Mouse (Mus musculus) embryo, embryonic 10.5 days (tissue): ENCODE measurements at regions not wholly inside any gene's neighbourhood (a gene's known extent, or its start where the extent isn't known, plus 50 kb on each side); places are given as distances from the start of the nearest gene placed in this dataset.

Experiments used
- DNase-seq: peaks from one replicate; pipeline ENCODE4 v3.0.0-alpha.2; 2015; ENCODE audit warnings: low spot score

DNA sequence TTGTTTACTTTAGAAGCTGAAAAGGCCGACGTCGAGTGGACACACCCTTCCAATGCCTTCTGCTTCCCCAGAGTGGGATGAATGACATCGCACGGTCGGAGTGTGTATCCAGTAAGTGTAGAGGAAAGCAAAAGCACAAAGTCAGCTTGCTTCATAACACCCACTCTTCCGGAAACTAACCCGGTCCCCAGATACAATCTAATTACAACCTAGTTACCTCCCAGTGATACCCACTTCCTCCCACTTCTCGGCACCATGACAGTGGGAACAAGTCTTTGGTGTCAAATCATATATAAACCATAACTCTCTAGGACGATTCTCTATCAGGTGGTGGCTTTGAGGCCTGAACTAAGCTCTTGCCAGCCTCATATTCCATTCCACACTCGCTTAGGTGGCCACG is 231.4 kb upstream of the A1bg start:
- DNase-seq = no peak

DNA sequence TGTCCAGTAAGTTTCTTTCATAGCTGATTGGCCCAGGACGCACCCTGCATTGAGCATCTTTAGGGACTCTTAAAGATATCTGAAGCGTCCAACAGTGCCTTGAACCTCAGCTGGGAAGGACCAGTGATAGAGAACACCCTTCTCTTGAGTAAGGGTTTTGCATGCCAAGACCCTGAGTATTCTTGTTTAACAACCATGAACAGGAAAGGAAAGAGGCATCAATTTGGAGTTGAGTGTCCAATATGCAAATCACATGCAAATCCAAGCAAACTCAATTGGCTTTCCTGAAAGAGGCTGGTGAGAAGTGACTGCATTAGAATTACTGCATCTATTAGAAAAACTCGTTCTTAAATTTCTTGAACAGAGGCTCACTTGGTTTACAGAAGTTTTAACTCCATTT is 220.0 kb upstream of the A1bg start:
- no peak for DNase-seq

DNA sequence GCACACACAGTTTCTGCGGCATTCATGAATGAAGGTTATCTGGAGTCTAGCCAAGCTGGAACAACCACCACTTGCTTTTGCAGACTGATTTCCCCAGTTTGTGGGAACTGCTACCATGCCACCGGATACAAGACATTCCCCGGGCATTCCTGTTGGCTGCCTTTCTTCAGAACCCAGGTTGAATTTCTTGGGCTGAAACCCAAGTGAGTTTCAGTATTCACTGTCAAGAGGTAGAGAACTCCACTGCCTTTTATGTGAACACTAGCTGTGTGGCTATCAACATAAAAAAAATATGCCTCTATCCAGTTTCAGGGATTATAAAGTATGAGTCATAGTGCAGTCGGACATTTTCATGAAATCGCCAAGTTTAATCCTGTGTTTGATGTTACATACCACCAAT is 216.3 kb upstream of the A1bg start:
- no peak for DNase-seq

DNA sequence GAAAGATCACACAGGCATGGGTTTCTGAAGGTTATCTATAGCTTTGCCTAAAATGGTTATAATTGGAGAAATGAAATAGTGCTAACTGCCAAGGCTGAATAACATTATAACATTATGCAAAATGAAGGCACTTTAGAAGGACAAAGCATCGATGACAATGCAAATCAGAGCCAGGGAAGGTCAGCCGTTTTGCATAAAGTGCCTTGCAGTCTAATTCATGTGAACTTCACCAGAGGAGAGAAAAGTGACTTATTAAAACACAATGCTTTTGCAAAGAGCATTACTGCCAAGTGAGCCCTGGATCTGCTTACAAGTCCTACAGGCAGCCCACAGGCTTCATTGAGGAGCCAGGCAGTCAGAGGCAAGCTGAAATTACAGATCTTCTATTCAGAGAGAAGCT is 214.0 kb upstream of the A1bg start:
- no peak for DNase-seq

DNA sequence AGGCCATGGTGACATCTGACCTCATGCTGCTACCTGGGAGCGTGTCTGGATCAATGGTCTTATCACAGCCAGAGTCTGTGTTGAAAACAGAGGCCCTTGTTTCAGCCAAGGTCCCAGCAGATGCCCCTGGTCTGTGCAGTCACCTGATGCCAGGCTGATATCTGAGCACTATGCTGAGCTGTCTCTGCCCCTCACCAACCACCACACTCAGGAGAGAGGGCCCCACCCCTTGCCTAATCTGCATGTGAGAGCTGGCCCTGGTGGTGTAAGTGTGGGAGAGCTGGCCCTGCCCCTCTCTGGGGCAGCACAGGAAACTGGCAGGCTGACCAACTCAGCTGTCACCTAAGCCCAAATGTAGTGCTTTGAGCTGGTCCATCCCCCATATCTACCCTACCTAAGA is 210.5 kb upstream of the A1bg start:
- DNase-seq = no peak

DNA sequence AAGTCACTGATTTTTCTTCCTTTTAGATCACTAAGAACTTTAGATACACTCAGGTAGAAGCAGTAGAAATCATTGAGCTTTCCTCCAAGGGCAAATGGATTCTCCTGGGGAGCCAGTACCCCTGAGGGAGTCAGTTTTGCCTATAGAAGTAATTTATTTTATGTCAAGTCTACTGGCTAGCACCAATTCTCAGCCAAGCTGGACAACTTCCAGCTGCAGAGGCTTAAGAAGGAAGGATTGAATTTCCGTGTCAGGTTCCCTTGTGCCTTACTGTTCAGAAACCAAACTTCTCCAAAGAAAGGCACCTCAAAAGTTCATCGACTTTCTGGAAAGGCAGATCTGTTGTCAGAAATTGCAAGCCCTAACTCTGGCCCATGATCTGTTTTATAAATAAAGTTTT is 205.2 kb upstream of the A1bg start:
- no peak for DNase-seq

DNA sequence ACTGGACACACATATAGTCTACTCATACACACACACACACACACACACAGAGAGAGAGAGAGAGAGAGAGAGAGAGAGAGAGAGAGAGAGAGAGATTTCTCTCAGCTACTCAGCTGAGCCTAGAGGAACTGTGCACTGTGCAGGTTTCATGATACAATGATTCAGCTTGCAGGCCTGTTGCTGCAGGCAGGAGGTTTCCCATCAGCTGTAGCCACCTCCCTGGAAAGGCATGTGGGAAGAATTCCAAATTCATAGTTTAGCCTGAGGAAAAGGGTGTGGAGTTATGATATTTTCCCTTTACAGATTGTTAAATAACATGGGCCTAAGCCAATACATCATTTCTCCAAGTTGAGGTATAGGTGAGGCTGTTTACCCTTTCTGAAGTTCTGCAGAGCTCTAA is 204.3 kb upstream of the A1bg start:
- DNase-seq = no peak

DNA sequence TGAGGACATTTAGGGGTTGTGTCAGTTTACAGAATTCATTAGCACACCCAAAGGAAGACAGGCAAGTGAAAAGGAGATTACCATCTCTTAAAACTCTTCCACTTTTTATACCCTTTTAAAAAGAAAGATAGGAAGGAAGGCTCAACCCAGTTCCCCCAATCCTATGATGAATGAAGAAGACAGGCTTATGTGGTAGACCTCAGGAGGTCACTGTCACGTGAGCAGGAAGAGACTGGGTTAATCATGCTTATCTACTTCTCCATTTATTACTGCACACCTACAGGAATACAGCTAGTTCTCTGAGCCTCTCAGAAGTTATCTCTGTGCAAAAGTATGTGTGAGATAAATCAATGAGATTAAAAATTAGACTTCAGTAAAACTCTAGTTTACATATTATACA is 194.1 kb upstream of the A1bg start:
- DNase-seq = no peak

DNA sequence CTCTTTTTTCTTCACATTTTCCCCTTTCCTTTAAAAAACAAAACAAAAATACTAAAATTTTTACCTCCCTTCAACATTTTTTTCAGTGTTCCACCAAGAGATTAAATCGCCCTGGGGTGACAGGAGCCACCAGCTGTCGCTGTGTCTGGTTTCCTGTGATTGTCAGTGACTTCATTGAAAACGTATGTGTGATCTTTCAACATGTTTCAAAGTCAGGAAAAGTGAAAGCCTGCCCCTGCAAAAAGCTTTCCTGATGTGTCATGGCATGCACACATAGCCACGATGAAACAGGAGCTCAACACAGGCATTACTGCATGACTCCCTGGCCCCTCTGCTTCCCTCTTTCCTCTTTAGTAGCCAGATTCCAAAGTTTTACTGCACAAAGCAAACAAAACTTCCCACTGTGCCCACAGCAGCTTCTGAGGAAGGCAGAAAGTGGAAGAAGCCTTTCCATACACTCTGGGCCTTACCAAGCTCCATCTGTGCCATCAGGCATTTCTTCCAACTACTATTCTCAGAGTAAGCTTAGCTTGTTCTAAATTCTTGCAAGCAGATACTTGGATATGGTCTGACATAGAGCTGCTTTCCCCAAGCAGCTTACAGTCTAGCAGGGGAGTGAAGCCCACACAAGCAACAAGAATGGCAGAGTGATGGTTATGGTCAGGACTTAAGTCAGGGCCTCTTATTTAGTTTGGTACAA is 186.8 kb upstream of the A1bg start:
- DNase-seq = peak; percentile 45

DNA sequence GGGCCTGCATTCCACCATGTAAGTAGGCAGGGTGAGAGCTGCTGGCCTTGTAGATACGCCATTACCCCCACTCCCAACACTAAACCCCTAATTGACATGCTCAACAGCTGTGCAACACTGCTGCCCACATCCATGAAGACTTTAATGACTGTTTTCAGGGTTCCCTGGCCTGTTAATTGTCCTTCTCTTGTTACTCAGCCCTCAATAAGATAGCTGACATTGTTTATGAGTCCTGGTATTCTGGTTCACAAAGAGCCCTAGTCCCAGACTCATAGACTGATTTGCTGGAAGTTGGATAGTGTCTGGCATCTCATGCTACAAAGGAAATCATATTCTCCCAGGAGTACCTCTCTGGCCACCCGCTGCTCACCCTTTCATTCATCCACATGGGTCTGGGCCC is 186.1 kb upstream of the A1bg start:
- peak; percentile 36 for DNase-seq

DNA sequence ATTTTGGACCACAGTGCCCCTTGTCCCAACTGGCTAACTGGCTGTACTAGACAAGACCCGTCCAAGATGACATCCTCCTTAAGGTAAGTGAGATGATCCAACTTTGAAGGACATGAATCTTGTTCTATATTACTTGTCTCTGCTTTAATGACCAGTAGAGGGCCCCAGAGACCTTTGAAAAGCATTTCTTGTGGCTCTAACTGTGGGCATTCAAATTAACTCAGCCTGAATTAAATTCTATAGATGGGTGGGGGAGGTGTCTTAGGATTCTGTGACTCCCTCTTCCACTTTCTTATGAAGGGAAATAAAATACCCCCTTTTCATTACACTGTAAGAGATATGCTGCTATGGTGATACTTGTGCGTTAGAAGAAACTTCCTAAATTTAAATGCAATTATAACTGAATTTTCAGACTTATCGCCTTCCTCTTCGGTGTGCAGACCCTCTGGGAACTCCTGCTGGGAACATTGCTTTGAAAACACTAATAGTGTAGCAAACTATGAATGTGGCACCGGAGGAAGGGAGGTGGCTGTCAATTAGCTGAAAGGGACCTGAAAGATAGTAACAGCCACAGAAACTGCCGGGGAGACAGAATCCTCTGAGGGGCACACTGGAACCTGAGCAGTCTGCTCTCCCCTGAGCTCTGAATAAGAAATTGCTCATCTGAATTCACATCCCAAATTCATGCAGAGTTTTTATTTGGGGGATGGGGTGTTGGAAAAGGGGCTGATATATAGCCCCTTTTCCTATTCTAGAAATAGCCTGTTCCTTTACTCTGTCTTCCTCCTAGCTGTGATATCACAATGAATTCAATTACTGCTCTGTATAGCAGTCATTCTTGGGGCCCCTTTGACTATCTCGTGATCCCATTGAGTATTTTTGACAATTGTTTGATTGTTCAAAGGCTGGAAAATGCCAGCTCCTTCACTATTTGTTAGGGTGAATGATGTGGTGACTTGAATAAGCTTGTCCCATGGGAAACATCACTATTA is 179.9 kb upstream of the A1bg start:
- peak; percentile 90 for DNase-seq

DNA sequence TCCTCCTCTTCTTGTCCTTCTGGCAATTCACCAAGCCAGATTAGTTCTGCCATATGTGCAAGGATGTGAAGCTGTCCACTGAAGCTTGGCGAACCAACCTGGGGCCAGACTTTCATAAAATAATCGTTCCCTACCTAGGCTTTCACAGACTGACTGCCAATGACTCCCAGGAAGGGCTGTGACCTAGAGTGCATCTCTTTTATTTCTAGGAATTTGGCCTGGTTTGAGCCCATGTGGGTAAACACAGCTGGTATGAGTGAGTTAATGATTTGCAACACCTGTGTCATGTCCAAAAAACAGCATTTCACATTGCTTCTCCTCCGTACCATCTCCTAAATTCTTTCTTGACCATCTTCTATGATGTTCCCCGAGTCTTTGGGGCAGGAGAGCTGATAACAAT is 178.0 kb upstream of the A1bg start:
- no peak for DNase-seq

DNA sequence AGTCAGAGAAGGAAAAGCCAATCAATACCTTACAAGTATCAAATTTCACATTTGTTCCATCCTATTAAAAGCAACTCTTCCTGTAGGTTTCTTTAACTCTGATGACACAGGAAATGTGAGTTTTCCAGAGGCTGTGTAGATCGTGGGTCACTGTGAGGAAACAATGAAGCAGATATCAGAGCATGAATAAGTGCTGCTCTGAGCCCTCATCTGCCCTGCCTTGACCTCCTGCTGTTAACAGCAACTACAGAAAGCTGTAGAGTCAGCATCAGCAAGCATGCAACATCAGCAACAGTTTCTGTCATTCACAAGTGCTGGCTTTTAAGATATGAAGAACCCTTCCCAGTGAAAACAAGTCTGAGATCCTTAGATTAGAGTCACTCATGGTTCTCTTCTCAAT is 176.2 kb upstream of the A1bg start:
- no peak for DNase-seq

DNA sequence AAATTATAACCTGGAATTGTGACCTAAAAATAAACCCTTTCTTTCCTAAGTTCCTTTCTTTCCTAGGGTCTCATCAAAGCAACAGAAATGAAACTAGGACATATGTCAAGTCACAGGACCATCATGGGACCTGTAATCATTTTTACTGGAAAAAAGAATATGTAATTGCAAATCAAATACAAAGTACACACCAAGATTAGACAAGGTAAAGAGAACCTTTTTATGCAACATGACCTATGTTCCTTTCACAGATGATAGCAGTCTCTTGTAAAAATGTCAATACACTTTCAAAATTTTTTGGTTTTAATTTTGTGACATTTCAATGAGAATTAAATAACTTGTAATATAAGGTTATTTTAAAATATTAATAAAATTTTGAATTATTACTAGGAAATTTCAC is 175.7 kb upstream of the A1bg start:
- no peak for DNase-seq

DNA sequence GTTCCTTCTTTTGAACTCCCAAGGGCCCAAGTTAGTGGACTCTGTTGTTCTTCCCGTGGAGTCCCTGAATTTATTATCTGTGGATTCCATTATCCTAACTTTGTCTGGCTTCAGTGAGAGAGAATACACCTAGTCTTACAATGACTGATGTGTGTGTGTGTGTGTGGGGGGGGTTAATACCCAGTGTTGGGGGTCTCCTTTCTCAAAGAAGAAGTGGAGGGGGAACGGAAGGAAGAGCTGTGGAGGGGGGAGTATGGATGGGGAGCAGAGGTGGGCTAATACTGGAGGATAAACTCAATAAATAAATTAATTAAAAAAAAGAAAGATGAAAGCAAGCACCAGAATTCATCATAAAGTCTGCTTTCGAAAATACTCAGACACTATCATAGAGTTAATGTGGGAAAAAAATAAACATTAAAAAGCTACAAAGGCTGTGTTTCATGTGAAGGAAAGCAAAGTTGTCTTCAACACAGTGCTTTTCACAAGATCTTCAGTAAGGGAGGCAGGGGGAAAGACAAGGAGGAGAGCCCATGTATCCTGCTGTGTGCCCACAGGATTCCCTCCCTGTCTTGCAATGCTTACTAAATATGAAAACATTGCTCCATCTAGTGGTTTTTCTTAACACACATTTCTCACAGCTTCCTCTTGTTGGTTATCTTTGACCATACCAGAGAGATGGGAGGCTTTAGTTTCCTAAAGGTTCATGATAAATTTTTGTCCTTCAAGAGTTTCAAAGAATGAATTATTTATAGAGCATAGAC is 173.4 kb upstream of the A1bg start:
- peak; percentile 79 for DNase-seq

DNA sequence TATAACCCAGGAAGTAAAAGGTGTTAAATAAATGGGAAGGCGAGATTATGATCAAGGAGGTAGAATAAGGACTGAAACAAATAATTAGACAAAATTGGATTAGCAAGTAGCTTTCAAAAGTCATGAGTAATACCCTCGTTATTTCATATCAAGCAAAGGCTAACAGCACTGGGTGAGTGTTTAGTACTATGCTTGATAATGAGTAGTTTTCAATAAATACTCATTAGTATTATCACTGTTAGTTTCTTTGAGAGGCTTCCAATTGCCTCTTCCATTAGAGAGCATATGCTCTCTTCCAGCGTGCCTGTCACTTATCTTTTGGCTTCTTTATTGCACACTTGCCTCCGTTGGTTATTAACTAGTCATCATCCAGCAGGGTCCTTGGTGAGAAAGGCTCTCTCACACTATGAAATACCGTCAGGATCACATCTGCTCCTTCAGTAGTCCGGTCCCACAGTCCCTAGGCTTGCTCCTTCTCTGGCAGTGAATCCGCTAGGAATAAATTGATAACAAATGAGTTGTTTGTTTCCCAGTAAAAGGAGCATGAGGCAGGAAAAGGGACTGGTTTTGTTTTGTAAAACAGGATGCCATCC is 132.3 kb upstream of the A1bg start:
- DNase-seq = no peak

DNA sequence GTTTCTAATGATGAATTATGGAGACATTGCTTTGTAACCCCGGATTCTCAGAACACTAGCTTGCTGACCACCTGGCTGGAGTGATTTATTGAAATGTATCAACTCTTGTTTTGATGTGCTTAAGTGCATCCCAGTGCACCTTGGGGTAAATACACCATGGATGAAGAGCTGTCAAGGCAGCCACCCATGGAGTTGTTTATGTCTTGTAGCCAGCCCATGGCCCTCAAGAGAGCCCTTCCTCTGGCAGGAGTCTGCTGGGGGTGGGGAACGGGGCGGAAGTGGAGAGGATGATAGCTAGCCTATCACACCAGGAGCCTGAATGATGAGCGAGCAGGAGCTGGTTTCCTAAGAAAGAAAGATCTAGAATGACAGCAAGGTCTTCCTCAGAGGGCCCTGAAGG is 128.6 kb upstream of the A1bg start:
- no peak for DNase-seq

DNA sequence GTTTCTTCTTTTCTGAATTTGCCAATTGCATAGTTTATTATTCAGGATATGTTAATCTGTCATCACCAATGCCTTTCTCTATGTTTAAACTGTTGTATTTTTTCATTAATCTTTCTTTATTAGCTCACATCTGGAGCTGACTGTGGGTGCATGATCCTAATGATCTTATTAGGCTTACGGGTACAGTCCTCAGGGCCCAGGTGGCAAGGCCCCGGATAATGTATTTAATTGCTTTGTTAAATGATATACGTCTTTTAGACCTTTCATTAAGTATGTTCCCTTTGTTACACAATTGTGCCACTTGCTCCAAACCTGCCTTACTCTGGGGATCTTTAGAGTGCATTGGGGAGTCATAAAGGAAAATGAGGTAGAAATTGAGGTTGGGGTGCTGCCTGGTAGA is 86.7 kb upstream of the A1bg start:
- DNase-seq = no peak

DNA sequence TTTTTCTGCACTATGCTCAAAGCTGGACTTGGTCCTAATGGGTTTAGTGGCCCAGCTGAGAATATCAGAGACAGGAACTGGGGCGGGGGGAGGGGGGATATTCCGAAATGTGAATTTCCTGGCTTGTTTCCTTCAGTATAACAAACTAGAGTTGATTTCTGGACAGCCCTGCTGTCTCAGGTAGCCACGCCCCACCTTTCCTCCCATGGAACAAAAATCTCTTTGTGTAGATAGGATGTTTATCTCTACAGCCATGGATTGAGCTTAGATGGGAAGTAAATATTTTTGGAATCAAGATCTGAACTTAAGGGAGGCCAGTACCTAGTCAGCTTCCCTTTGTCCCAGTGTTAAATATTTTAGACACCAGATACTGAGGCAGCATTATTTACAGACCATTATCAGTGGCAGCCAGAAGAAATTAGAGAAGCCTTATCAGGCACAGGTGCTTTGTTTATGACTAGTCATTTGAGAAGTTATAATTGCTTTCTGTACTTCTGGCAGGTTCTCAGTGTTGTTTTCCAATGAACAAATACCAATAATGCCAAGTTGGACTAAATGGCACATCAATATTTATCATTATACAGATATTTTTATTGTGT is 84.7 kb upstream of the A1bg start:
- DNase-seq = no peak

DNA sequence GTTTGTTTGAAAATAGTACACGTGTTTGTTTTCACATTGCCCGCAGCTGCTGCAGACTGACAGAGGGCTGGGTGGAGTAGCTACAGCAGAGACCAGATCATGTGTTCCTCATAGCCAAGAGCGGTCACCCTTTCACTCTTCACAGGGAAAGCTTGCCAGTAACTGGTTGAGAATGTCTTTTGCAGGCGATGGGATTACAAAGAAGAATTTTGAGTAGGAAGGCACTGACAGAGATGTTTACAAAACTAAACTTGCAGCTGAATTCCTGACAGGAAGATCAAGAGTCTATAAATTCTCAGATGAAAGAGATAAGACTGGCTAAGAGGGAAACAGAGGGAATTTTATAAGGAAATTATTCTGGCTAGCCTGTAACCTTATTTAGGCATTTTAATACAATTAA is 83.8 kb upstream of the A1bg start:
- DNase-seq = no peak

DNA sequence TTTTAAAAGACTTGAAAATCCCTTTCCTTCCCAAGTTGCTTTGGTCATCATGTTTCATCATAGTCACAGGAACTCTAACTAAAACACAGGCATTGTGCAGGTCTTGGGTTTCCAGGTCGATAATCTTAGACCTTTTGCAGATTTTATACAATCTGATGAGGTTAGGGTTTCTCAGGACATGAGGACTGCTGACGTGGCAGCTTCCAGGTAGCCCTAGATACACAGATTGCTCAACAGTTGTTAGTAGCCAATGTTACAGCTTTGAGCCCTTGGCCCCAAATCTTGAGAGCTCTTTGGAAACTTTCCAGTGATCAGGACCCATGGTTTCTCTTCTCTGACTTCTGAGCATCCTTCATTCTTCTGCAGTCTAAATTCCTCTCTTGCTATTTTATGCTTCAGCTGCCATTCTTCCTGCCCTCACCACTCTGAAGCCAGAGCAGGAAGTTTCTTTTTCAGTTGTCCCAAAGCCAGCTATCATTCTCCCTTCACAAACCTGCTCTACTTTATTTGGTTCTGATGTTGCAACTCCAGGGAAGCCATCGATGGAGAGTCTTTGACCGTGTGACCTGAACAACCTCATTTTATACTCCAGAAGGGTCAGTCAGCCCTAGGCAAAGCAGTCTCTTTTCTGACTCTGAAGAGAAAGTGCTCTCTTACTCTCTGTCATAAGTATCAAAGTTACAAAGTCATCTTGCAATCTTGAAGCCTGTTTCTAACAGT is 71.3 kb upstream of the A1bg start:
- no peak for DNase-seq
